Mouse (Mus musculus): ENCODE data around the gene Hoxa11. TPM values are rescaled to one million over a fixed set of nuclear protein-coding genes. Genes with fewer than 3 reads are reported as not detected.
A peak's percentile ranks its signal among the peaks of the same experiment; 100 is the strongest.

Gene Hoxa11
- polyA plus RNA-seq, 1 experiment from 2014 or later = not detected

GRCm38 (mm10) chr6:52264106-52264790, 18.6 kb upstream of the Hoxa11 start:
- Histone ChIP-seq H3K27ac (no peak overlapping the region), H3K9me3 (replicated peaks) (no peaks in the 10 kb centered on the region), H3K36me3 (no peaks in the 10 kb centered on the region), H3K4me1 (replicated peaks) (peaks cover 20% of the 10 kb centered on the region), H3K27me3 (peaks cover 96% of the 10 kb centered on the region), H3K4me3 (no peak overlapping the region), H3K4me2 (no peak overlapping the region), H3K9ac (no peak overlapping the region)
- 2% methylated on average over 5 of the region's 5 CpGs for WGBS
- no peak for ATAC-seq (replicated peaks; ENCODE audit: insufficient number of reproducible peaks, insufficient read depth, low FRiP score, low read depth)

GRCm38 (mm10) chr6:52263321-52263585, 17.6 kb upstream of the Hoxa11 start:
- peaks cover 96% of the 10 kb centered on the region for H3K27me3 ChIP-seq
- H3K4me1 ChIP-seq (replicated peaks) = peaks cover 20% of the 10 kb centered on the region
- H3K9ac ChIP-seq = no peak overlapping the region
- H3K36me3 ChIP-seq = no peaks in the 10 kb centered on the region
- H3K27ac ChIP-seq = no peak overlapping the region
- H3K4me2 ChIP-seq = no peak overlapping the region
- no peak for ATAC-seq (replicated peaks; ENCODE audit: insufficient number of reproducible peaks, insufficient read depth, low FRiP score, low read depth)
- WGBS = 6% methylated on average over 6 of the region's 6 CpGs
- H3K9me3 ChIP-seq (replicated peaks) = no peaks in the 10 kb centered on the region
- no peak overlapping the region for H3K4me3 ChIP-seq

- Histone ChIP-seq H3K9ac (no peak overlapping the region), H3K4me2 (no peak overlapping the region), H3K36me3 (no peaks in the 10 kb centered on the region), H3K4me3 (no peak overlapping the region), H3K27me3 (peaks cover 94% of the 10 kb centered on the region), H3K27ac (no peak overlapping the region), H3K4me1 (replicated peaks) (peaks cover 20% of the 10 kb centered on the region), H3K9me3 (replicated peaks) (no peaks in the 10 kb centered on the region)
- ATAC-seq (replicated peaks; ENCODE audit: insufficient number of reproducible peaks, insufficient read depth, low FRiP score, low read depth) = no peak
- 3% methylated on average over 24 of the region's 24 CpGs for WGBS
Measured at GRCm38 (mm10) chr6:52262463-52263320, 17.1 kb upstream of the Hoxa11 start.

- WGBS = 3% methylated on average over 9 of the region's 9 CpGs
- Histone ChIP-seq H3K27ac (no peak overlapping the region), H3K36me3 (no peaks in the 10 kb centered on the region), H3K9me3 (replicated peaks) (no peaks in the 10 kb centered on the region), H3K4me3 (no peak overlapping the region), H3K9ac (no peak overlapping the region), H3K4me1 (replicated peaks) (peaks cover 20% of the 10 kb centered on the region), H3K4me2 (no peak overlapping the region), H3K27me3 (peaks cover 95% of the 10 kb centered on the region)
- no peak for ATAC-seq (replicated peaks; ENCODE audit: insufficient number of reproducible peaks, insufficient read depth, low FRiP score, low read depth)
Measured at GRCm38 (mm10) chr6:52261751-52262462, 16.3 kb upstream of the Hoxa11 start.

- Histone ChIP-seq H3K9ac (no peak within 1 kb of the TSS), H3K4me1 (replicated peaks) (peaks cover 20% of the 10 kb centered on the region), H3K9me3 (replicated peaks) (no peaks in the 10 kb centered on the region), H3K27me3 (peaks cover 94% of the 10 kb centered on the region), H3K4me3 (peak within 1 kb of the TSS; percentile 49), H3K36me3 (no peaks in the 10 kb centered on the region), H3K4me2 (peak within 1 kb of the TSS; percentile 75), H3K27ac (no peak within 1 kb of the TSS)
- ATAC-seq (replicated peaks; ENCODE audit: insufficient number of reproducible peaks, insufficient read depth, low FRiP score, low read depth) = no peak
- under 1% methylated on average over 39 of the region's 72 CpGs for WGBS
Measured at GRCm38 (mm10) chr6:52260654-52261575, 15.3 kb upstream of the Hoxa11 start, which contains the start of gene Hoxa13. Gene Hoxa13, minus strand, starts transcription at chr6:52260880.

- no peak for ATAC-seq (replicated peaks; ENCODE audit: insufficient number of reproducible peaks, insufficient read depth, low FRiP score, low read depth)
- Histone ChIP-seq H3K27me3 (peaks cover 92% of the 10 kb centered on the region), H3K27ac (no peak overlapping the region), H3K9me3 (replicated peaks) (no peaks in the 10 kb centered on the region), H3K9ac (no peak overlapping the region), H3K4me2 (peak overlapping the region; percentile 75), H3K4me1 (replicated peaks) (peaks cover 20% of the 10 kb centered on the region), H3K4me3 (peak overlapping the region; percentile 49), H3K36me3 (no peaks in the 10 kb centered on the region)
- 1% methylated on average over 39 of the region's 39 CpGs for WGBS
Measured at GRCm38 (mm10) chr6:52259811-52260261, 14.2 kb upstream of the Hoxa11 start.

GRCm38 (mm10) chr6:52259081-52259790, 13.6 kb upstream of the Hoxa11 start:
- H3K4me3 ChIP-seq = peak overlapping the region; percentile 49; the same call in 1 of the 2 replicates

GRCm38 (mm10) chr6:52256956-52257355, 11.3 kb upstream of the Hoxa11 start:
- no peak overlapping the region for H3K4me3 ChIP-seq
- no peak overlapping the region for H3K9ac ChIP-seq
- peaks cover 23% of the 10 kb centered on the region for H3K4me1 ChIP-seq (replicated peaks)
- under 1% methylated on average over 6 of the region's 6 CpGs for WGBS
- H3K27me3 ChIP-seq = peaks cover 92% of the 10 kb centered on the region
- H3K9me3 ChIP-seq (replicated peaks) = no peaks in the 10 kb centered on the region
- no peak overlapping the region for H3K4me2 ChIP-seq
- no peak overlapping the region for H3K27ac ChIP-seq
- no peaks in the 10 kb centered on the region for H3K36me3 ChIP-seq
- no peak for ATAC-seq (replicated peaks; ENCODE audit: insufficient number of reproducible peaks, insufficient read depth, low FRiP score, low read depth)

More at GRCm38 (mm10) chr6:52259081-52259790, 13.6 kb upstream of the Hoxa11 start:
- ATAC-seq (replicated peaks; ENCODE audit: insufficient number of reproducible peaks, insufficient read depth, low FRiP score, low read depth) = no peak
- 3% methylated on average over 25 of the region's 25 CpGs for WGBS
- Histone ChIP-seq H3K27ac (no peak overlapping the region), H3K4me1 (replicated peaks) (peaks cover 20% of the 10 kb centered on the region), H3K36me3 (no peaks in the 10 kb centered on the region), H3K9me3 (replicated peaks) (no peaks in the 10 kb centered on the region), H3K9ac (no peak overlapping the region), H3K4me2 (no peak overlapping the region; the same call in 1 of the 2 replicates), H3K27me3 (peaks cover 91% of the 10 kb centered on the region)

GRCm38 (mm10) chr6:52253511-52254500, 8.2 kb upstream of the Hoxa11 start:
- 1% methylated on average over 59 of the region's 59 CpGs for WGBS
- H3K4me2 ChIP-seq = 0 out of 2 replicates have a peak overlapping the region, but pooled peaks have one; percentile 21
- H3K4me1 ChIP-seq (replicated peaks) = peaks cover 10% of the 10 kb centered on the region; the same call in 1 of the 2 replicates
- H3K9me3 ChIP-seq (replicated peaks) = no peaks in the 10 kb centered on the region
- no peak for ATAC-seq (replicated peaks; ENCODE audit: insufficient number of reproducible peaks, insufficient read depth, low FRiP score, low read depth)
- H3K27me3 ChIP-seq = peaks cover 92% of the 10 kb centered on the region
- H3K9ac ChIP-seq = no peak overlapping the region
- H3K4me3 ChIP-seq = peak overlapping the region; percentile 15
- H3K36me3 ChIP-seq = no peaks in the 10 kb centered on the region
- H3K27ac ChIP-seq = no peak overlapping the region

All from heart, embryonic 15.5 days (tissue).